Mouse (Mus musculus) cerebellum, postnatal 14 days (tissue): Measurements from ENCODE around the gene Plscr2.
"Not testable (repeated sequence)": the region's sequence is repeated elsewhere in the genome, so short reads cannot be mapped to it uniquely, and the experiment has no call there.

Experiments used
- DNase-seq, 2 experiments: peaks; one replicate each; pipeline ENCODE4 v3.0.0; 2021; ENCODE audit warnings: mixed read lengths in 2 of 2

Gene Plscr2

DNA sequence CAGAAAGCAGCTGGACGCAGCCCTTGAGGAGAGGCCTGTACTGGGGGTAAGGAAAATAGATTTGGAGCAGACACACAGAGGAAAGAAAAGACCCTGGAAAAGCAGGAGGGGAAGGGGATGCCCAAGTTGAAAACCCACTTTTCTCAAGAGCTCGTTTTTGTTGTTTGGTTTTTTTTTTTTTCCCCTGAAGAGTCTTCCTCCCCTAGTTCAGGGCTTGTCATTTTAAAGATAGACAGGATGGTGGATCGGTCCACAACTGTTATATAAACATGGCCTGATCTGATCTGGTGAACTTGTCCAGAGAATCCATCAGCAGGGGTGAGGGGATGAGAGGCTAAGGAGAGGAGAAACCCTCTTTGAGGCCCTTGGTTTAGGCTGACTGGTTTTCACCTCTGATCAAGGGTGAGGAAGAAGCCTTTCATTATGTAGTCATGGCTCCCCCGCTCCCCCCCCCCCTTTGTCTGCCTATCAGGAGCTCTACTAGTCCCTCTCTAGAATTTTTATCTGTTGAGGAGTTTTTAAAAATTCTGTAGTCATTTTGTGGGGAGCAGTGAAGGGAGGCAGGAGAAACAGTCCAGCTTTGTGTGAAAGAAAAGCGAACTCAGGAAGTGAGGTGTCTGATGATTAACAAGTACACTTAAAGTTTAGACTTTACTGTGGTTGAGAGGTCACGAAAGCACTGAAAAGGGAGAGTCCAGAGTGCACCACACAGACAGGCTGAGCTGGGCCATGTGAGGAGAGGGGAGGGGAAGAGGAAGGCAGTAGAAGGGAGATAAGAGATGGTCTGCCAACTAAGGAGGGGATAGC, 1.2 kb upstream of the Plscr2 start:
- no peak for DNase-seq

- DNase-seq: no peak
These were observed 958 bp downstream of the Plscr2 start for GRCm38 (mm10) chr9:92276360-92276759.

DNA sequence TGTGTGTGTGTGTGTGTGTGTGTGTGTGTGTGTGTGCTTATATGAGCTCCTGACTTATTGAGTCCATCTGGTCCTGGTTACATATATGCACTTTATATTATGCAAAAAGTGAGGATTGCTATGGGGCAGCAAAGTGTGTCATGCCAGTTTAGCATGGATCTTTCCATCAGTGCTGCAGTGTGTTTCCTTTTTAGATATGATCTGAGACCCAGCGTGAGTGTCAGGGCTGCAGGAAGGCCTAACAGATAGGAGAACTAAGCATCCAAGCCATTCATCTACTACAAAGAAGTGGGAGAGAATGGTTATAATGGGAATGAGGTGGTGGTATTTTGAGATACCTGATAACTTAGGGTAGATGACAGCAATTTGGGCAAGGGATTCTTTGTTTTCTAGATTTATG, 4.6 kb downstream of the Plscr2 start:
- DNase-seq: no peak

GRCm38 (mm10) chr9:92282563-92283171, 7.3 kb downstream of the Plscr2 start:
- no peak for DNase-seq

DNA sequence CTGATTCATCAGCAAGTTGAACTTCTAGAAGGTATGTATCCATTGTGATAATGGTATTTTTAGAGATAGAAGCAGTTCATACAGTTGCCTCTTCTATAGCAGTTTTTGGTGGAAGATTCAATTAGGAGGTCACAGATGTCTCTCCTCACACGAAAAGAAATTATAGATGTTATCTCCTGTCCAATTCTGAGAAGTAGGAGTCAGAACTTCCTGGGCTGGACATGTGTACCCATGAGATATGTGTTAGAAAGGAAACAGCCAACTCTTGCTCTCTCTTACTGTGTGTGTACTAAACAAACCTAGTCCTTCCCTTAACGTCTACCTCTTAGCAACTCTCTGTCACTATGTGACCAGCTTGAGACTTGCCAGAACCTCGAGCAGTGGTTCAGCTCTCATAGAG, 14.3 kb downstream of the Plscr2 start:
- no peak for DNase-seq

DNA sequence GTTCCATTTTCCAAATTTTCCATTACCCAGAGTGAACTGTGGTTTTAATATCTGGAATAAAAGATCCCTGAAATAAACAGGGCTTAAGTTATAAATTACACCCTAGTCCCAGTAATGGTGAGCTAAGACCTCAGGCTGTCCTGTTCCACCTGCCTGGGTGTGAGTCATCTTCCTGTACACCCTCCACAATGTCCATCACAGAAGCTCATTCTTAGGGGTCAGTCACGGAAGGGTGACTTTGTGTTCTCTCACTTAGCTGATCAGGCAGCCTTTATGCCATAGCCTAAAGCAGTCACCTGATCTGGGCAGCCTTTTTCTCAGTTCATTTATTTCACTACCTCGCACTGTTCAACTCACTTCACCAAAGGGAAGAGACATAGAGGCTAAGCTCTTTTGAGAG, 16.8 kb downstream of the Plscr2 start:
- DNase-seq: no peak

DNA sequence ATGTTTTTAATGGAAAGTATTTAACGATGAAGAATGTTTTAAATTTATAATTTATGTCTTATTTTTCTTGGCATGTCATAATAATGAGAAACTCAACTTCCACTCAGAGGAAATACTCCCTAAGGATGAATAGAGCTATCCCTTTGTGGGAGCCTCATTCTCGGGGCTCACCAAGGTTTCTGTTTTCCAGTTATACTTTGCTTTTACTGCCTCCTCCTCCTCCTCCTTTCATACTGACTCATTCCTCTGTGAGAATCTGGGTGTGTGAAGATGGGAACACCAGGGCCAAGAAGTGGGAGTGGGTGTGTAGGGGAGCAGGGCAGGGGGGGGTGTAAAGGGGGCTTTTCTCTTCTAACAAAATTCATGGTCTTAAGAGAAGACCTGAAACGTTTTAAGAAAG, 17.5 kb downstream of the Plscr2 start:
- no peak for DNase-seq

GRCm38 (mm10) chr9:92293560-92294548, 18.5 kb downstream of the Plscr2 start:
- no peak for DNase-seq

DNA sequence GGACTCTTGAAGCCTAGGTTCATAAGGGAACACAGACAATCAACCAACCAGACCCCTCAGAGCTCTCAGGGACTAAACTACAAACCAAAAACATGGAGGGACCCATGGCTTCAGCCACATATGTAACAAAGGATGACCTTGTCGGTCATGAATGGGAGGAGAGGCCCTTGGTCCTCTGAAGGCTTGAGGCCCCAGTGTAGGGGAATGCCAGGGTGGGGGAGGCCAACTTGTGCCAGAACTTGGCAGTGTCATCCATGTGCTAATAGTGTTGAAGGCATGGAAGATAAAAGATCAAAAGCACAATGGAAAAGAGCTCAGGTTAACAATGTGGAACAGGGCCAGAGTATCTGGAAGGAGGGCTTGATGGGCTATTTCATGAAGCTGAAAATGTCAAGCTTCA, 22.9 kb downstream of the Plscr2 start:
- no peak for DNase-seq

DNA sequence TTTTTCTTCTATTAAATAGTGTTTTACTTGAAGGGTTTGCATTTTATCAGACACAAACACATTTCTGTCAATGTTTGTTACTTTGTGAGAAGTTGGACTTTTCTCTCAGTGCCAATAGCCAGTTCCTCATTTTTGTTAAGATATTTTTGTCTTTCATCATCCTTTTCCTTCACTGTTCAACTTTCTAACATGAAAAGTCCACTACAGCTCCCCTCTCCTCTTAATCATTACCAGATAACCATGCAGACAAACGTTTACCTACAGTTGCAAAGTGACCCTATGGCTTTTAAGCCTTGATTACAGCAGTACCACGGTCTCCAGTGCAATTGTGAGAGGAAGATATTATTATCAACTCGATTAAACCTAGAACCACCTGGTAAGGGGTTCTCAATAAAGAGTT, 25.8 kb downstream of the Plscr2 start:
- DNase-seq: no peak

DNA sequence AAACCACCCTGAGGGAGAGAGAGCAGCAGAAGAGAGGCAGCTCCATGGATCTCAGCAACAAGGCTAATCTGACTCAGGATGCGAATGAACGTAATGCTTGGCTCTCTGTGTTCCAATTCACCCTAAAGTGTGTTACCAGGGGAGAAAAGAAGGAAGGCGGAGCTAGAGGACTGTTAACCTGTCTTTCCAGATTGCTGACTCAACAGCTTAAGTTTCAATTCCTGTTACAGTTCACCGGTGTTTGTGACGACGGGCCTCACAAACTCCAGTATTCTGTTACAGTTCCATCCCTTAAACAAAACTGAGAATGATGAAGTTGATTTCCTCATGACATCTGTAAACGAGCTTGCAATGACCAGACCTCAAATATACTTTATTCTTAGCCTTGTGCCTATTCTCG, 29.7 kb downstream of the Plscr2 start:
- no peak for DNase-seq

GRCm38 (mm10) chr9:92305620-92306220, 30.3 kb downstream of the Plscr2 start:
- DNase-seq: no peak

GRCm38 (mm10) chr9:92309077-92309476, 33.7 kb downstream of the Plscr2 start, which contains the start of gene 1700057G04Rik:
Gene 1700057G04Rik (plus strand): TSS chr9:92309377.
- DNase-seq: no peak

GRCm38 (mm10) chr9:92316791-92317190, 41.4 kb downstream of the Plscr2 start:
- DNase-seq: no peak

DNA sequence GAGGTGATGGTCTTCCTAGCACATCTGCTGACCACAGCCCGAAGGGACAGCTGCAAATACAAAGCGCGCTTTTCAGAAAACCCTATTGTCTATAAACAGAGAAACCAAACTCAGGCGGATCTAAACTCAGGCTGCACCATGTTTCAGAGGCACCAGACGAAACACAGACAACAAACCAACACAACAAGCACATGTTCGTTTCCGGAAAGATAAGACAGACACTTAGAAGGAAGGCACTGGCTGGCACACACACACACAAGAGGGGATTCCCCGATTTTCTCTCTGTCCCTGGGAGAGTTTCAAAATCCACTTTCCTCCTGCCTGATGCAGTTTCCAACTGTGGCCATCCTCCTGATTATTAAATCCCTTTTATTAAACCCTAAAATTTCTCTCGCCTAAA, 50.5 kb downstream of the Plscr2 start:
- not testable (repeated sequence) for DNase-seq

DNA sequence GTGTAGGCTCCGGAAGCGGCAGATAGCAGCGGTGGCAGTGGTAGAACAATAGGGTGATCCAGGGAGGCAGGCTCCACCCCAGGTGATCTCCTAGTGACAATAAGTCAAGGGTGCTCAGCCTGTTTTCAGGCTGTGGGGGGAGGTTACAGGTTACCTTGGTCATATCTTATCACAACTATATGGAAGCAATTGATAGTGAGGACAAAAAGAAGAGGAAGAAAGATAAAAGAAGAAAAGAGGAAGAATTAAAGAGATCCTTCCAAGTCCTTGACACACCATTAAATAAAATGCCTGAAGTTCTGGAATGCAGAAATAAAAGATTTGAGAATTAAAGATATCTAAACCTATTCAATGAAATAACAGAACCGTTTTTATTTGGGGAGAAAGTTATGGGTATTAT, 51.4 kb downstream of the Plscr2 start:
- no peak for DNase-seq

DNA sequence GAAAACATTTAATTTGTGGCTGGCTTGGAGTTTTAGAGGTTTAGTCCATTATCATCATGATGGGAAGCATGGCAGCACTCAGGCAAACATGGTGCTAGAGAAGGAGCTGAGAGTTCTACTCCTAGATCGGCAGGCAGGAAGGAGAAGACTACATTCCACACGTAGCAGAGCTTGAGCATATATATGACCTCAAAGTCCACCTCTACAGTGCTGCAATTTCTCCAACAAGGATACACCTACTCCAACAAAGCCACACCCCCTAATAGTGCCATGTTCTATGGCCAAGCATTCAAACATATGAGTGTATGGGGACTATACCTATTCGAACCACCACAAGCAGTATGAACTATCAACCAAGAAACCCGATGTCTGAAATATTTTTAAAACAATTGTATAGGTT, 56.0 kb downstream of the Plscr2 start:
- no peak for DNase-seq

DNA sequence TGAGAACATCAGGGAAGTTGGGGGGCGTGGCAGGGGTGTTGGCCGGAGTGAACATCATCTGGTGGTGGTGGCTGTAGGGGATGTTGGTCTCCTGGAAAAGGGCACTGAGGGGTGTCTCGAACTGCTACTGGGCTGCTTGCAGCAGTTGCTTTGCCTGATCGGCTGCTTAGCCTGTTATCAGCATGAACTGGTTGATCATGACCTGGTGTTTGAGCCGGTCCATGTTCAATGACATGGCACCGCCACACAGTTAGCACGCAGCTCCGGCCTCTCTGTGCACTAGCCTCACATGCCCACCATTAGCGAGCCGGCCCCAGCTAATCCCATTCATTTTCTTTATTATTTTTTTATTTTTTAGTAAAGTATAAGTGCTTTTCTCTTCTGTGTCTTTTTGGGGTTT, 59.4 kb downstream of the Plscr2 start:
- DNase-seq: no peak

GRCm38 (mm10) chr9:92335277-92335818, 59.9 kb downstream of the Plscr2 start:
- DNase-seq: no peak

DNA sequence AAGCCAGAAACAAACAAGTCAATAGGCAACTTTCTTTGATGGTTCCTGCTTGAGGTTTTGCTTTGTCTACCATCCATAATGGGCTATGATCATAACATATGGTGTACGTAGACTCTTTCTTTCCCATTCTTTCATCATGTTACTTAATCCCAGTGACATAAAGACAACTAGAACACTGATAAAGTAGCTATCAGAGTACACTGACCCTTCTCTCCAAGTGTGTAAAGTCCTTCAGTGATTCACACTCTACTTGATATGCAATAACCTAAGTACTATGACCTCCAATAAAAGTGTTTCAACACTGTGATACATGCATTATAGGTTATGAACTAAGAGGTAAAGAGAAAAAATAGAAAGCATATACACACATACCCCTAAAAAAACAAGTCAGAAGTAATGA, 61.7 kb downstream of the Plscr2 start:
- no peak for DNase-seq

- DNase-seq: no peak
These were observed 62.3 kb downstream of the Plscr2 start for GRCm38 (mm10) chr9:92337661-92338060.

DNA sequence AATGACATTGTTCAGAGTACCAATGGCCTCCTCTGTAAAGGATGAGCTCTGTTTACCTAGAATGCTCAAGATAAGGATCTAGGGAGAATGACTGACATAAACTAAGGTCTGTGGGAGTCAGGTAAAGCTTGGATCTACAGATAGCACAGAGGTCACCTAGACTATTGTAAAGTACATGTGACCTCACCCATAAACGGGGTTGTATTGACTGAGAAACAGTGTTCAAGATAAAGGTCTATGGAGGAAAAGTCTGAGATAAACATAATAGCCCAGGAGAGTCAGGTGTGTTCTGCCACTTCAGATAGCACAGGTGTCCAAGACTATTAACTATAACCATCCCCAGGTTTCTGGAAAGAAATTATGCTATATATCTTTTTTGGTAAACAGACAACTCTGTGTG, 63.6 kb downstream of the Plscr2 start:
- no peak for DNase-seq
